Mouse (Mus musculus): ENCODE data around the gene Plxnc1.

Gene Plxnc1

GRCm38 (mm10) chr10:94919960-94920359 is 24.7 kb downstream of the Plxnc1 start:
- DNase-seq (ENCODE audit: low spot score), result no peak

- DNase-seq (ENCODE audit: low spot score), result no peak
Measured at GRCm38 (mm10) chr10:94919552-94919951, 25.1 kb downstream of the Plxnc1 start.

GRCm38 (mm10) chr10:94918618-94919017 is 26.0 kb downstream of the Plxnc1 start:
- no peak for DNase-seq (ENCODE audit: low spot score)

- no peak for DNase-seq (ENCODE audit: low spot score)
Measured at GRCm38 (mm10) chr10:94917990-94918389, 26.6 kb downstream of the Plxnc1 start.

- no peak for DNase-seq (ENCODE audit: low spot score)
Measured at GRCm38 (mm10) chr10:94917354-94917753, 27.3 kb downstream of the Plxnc1 start.

GRCm38 (mm10) chr10:94916610-94917009 is 28.0 kb downstream of the Plxnc1 start:
- no peak for DNase-seq (ENCODE audit: low spot score)

GRCm38 (mm10) chr10:94915746-94916145 is 28.9 kb downstream of the Plxnc1 start:
- DNase-seq (ENCODE audit: low spot score), result no peak

- DNase-seq (ENCODE audit: low spot score), result no peak
Measured at GRCm38 (mm10) chr10:94914081-94914480, 30.6 kb downstream of the Plxnc1 start.

- DNase-seq (ENCODE audit: low spot score), result no peak
Measured at GRCm38 (mm10) chr10:94913336-94913739, 31.3 kb downstream of the Plxnc1 start.

GRCm38 (mm10) chr10:94912551-94912950 is 32.1 kb downstream of the Plxnc1 start:
- no peak for DNase-seq (ENCODE audit: low spot score)

GRCm38 (mm10) chr10:94911102-94911501 is 33.5 kb downstream of the Plxnc1 start:
- DNase-seq (ENCODE audit: low spot score), result no peak

- no peak for DNase-seq (ENCODE audit: low spot score)
Measured at GRCm38 (mm10) chr10:94910570-94910969, 34.1 kb downstream of the Plxnc1 start.

- DNase-seq (ENCODE audit: low spot score), result no peak
Measured at GRCm38 (mm10) chr10:94909789-94910188, 34.8 kb downstream of the Plxnc1 start.

GRCm38 (mm10) chr10:94908976-94909717 is 35.5 kb downstream of the Plxnc1 start:
- no peak for DNase-seq (ENCODE audit: low spot score)

GRCm38 (mm10) chr10:94905689-94906473 is 38.8 kb downstream of the Plxnc1 start:
- DNase-seq (ENCODE audit: low spot score), result peak; percentile 89

- DNase-seq (ENCODE audit: low spot score), result no peak
Measured at GRCm38 (mm10) chr10:94905219-94905618, 39.4 kb downstream of the Plxnc1 start.

- no peak for DNase-seq (ENCODE audit: low spot score)
Measured at GRCm38 (mm10) chr10:94896950-94897349, 47.7 kb downstream of the Plxnc1 start.

- DNase-seq (ENCODE audit: low spot score), result no peak
Measured at GRCm38 (mm10) chr10:94896311-94896710, 48.3 kb downstream of the Plxnc1 start.

GRCm38 (mm10) chr10:94895876-94896275 is 48.8 kb downstream of the Plxnc1 start:
- DNase-seq (ENCODE audit: low spot score), result no peak

GRCm38 (mm10) chr10:94889735-94890134 is 54.9 kb downstream of the Plxnc1 start:
- DNase-seq (ENCODE audit: low spot score), result no peak

GRCm38 (mm10) chr10:94883216-94883615 is 61.4 kb downstream of the Plxnc1 start:
- DNase-seq (ENCODE audit: low spot score), result no peak

GRCm38 (mm10) chr10:94871506-94871905 is 73.1 kb downstream of the Plxnc1 start:
- DNase-seq (ENCODE audit: low spot score), result no peak

GRCm38 (mm10) chr10:94871102-94871501 is 73.5 kb downstream of the Plxnc1 start:
- DNase-seq (ENCODE audit: low spot score), result no peak
